Mouse (Mus musculus): ENCODE measurements around the gene Hivep3. TPM values are rescaled to one million over a fixed set of nuclear protein-coding genes. Genes with fewer than 3 reads are reported as not detected.

Gene Hivep3
- total and polyA plus RNA-seq, 3 experiments, result not detected

- H3K9ac ChIP-seq (ENCODE audit: control insufficient read depth, low read depth, low read length, poor library complexity, severe bottlenecking), result no peak overlapping the region
- H3K4me3 ChIP-seq (ENCODE audit: control insufficient read depth in 1 of 2, insufficient read depth in 1 of 2, low read depth in 2 of 2, low read length in 2 of 2), result no peak overlapping the region
- no peaks in the 10 kb centered on the region for H3K9me3 ChIP-seq (replicated peaks; ENCODE audit: insufficient read depth, low read length)
- TF ChIP-seq USF2 (IDR thresholded peaks at IDR 0.05; ENCODE audit: borderline replicate concordance in 1 of 2, insufficient read depth in 1 of 2, low read depth in 1 of 2, low read length in 2 of 2), result no peak
- TF ChIP-seq TBP (IDR thresholded peaks at IDR 0.05; ENCODE audit: low read depth, low read length), result no peak
- TF ChIP-seq MAFK (IDR thresholded peaks at IDR 0.05; ENCODE audit: borderline replicate concordance, low read depth, low read length), result no peak
- no peak for TF ChIP-seq SIN3A (IDR thresholded peaks at IDR 0.05; ENCODE audit: low read length)
- TF ChIP-seq HCFC1 (IDR thresholded peaks at IDR 0.05; ENCODE audit: low read depth, low read length), result no peak
- TF ChIP-seq KAT2A (conservative IDR thresholded peaks at IDR 0.05; ENCODE audit: low read depth, low read length), result no peak
- TF ChIP-seq NRF1 (IDR thresholded peaks at IDR 0.05; ENCODE audit: insufficient read depth, low read depth, low read length, poor library complexity, severe bottlenecking), result no peak
- no peak for TF ChIP-seq TCF12 (IDR thresholded peaks at IDR 0.05; ENCODE audit: low read depth, low read length)
- no peak for TF ChIP-seq EP300 (IDR thresholded peaks at IDR 0.05; ENCODE audit: low read depth in 1 of 2, low read length in 2 of 2)
- no peak for TF ChIP-seq GATA1 (IDR thresholded peaks at IDR 0.05; ENCODE audit: low read depth, low read length)
- TF ChIP-seq ZKSCAN1 (IDR thresholded peaks at IDR 0.05; ENCODE audit: low read depth, low read length), result no peak
- TF ChIP-seq UBTF (IDR thresholded peaks at IDR 0.05; ENCODE audit: borderline replicate concordance, insufficient read depth, low read depth, low read length), result no peak
- no peak for TF ChIP-seq JUND (IDR thresholded peaks at IDR 0.05; ENCODE audit: low read depth, low read length)
- TF ChIP-seq ZNF384 (IDR thresholded peaks at IDR 0.05; ENCODE audit: low read depth, low read length), result no peak
- TF ChIP-seq SMC3 (IDR thresholded peaks at IDR 0.05; ENCODE audit: low read depth, low read length), result no peak
- no peak for TF ChIP-seq ZC3H11A (IDR thresholded peaks at IDR 0.05; ENCODE audit: low read depth, low read length)
- TF ChIP-seq POLR2AphosphoS2 (IDR thresholded peaks at IDR 0.05; ENCODE audit: low read length), result no peak
- no peak for TF ChIP-seq POLR2AphosphoS5 (IDR thresholded peaks at IDR 0.05; ENCODE audit: borderline replicate concordance, low read depth, low read length)
- TF ChIP-seq USF1 (IDR thresholded peaks at IDR 0.05; ENCODE audit: low read depth, low read length), result no peak
- no peak for TF ChIP-seq BHLHE40 (IDR thresholded peaks at IDR 0.05; ENCODE audit: borderline replicate concordance, low read depth, low read length)
- no peaks in the 10 kb centered on the region for H3K27me3 ChIP-seq (ENCODE audit: control insufficient read depth in 1 of 2, insufficient read depth in 2 of 2, low read length in 2 of 2)
- no peaks in the 10 kb centered on the region for H3K36me3 ChIP-seq (ENCODE audit: control insufficient read depth in 1 of 2, insufficient read depth in 2 of 2, low read length in 2 of 2)
- H3K79me2 ChIP-seq (ENCODE audit: control insufficient read depth, insufficient read depth, low read length, poor library complexity), result no peaks in the 10 kb centered on the region
- H3K27ac ChIP-seq (ENCODE audit: control insufficient read depth, low read depth, low read length), result no peak overlapping the region
- no peaks in the 10 kb centered on the region for H3K4me1 ChIP-seq (ENCODE audit: control insufficient read depth in 1 of 2, insufficient read depth in 2 of 2, low read length in 2 of 2)
- no peak for DNase-seq (ENCODE audit: low read depth, low spot score)
These were observed 343.7 kb downstream of the Hivep3 start for GRCm38 (mm10) chr4:120077322-120077721.

GRCm38 (mm10) chr4:120082527-120082926 lies 348.9 kb downstream of the Hivep3 start:
- DNase-seq (ENCODE audit: low read depth, low spot score), result no peak
- Histone ChIP-seq H3K27me3 (ENCODE audit: control insufficient read depth in 1 of 2, insufficient read depth in 2 of 2, low read length in 2 of 2) (no peaks in the 10 kb centered on the region), H3K27ac (ENCODE audit: control insufficient read depth, low read depth, low read length) (no peak overlapping the region), H3K36me3 (ENCODE audit: control insufficient read depth in 1 of 2, insufficient read depth in 2 of 2, low read length in 2 of 2) (no peaks in the 10 kb centered on the region), H3K4me1 (ENCODE audit: control insufficient read depth in 1 of 2, insufficient read depth in 2 of 2, low read length in 2 of 2) (no peaks in the 10 kb centered on the region), H3K9me3 (replicated peaks; ENCODE audit: insufficient read depth, low read length) (no peaks in the 10 kb centered on the region), H3K9ac (ENCODE audit: control insufficient read depth, low read depth, low read length, poor library complexity, severe bottlenecking) (no peak overlapping the region), H3K79me2 (ENCODE audit: control insufficient read depth, insufficient read depth, low read length, poor library complexity) (no peaks in the 10 kb centered on the region), H3K4me3 (ENCODE audit: control insufficient read depth in 1 of 2, insufficient read depth in 1 of 2, low read depth in 2 of 2, low read length in 2 of 2) (no peak overlapping the region)
- TF ChIP-seq MYC (IDR thresholded peaks at IDR 0.05; ENCODE audit: low read depth, low read length), result no peak
- no peak for TF ChIP-seq ZMIZ1 (IDR thresholded peaks at IDR 0.05; ENCODE audit: low read depth, low read length)
- TF ChIP-seq TCF12 (IDR thresholded peaks at IDR 0.05; ENCODE audit: low read depth, low read length), result no peak
- TF ChIP-seq MEF2A (IDR thresholded peaks at IDR 0.05; ENCODE audit: extremely low read depth, insufficient replicate concordance, low read depth, low read length, poor library complexity, severe bottlenecking), result no peak
- no peak for TF ChIP-seq ELF1 (IDR thresholded peaks at IDR 0.05; ENCODE audit: low read depth, low read length)
- no peak for TF ChIP-seq MXI1 (IDR thresholded peaks at IDR 0.05; ENCODE audit: low read depth, low read length)
- TF ChIP-seq ZC3H11A (IDR thresholded peaks at IDR 0.05; ENCODE audit: low read depth, low read length), result no peak
- no peak for TF ChIP-seq MYB (IDR thresholded peaks at IDR 0.05; ENCODE audit: low read depth, low read length)
- no peak for TF ChIP-seq SIN3A (IDR thresholded peaks at IDR 0.05; ENCODE audit: low read length)
- TF ChIP-seq MAFK (IDR thresholded peaks at IDR 0.05; ENCODE audit: borderline replicate concordance, low read depth, low read length), result no peak
- no peak for TF ChIP-seq E2F4 (IDR thresholded peaks at IDR 0.05; ENCODE audit: borderline replicate concordance, low read depth, low read length)
- no peak for TF ChIP-seq NRF1 (IDR thresholded peaks at IDR 0.05; ENCODE audit: insufficient read depth, low read depth, low read length, poor library complexity, severe bottlenecking)
- TF ChIP-seq UBTF (IDR thresholded peaks at IDR 0.05; ENCODE audit: borderline replicate concordance, insufficient read depth, low read depth, low read length), result no peak
- TF ChIP-seq TBP (IDR thresholded peaks at IDR 0.05; ENCODE audit: low read depth, low read length), result no peak
- no peak for TF ChIP-seq HCFC1 (IDR thresholded peaks at IDR 0.05; ENCODE audit: low read depth, low read length)
- no peak for TF ChIP-seq CTCF (IDR thresholded peaks at IDR 0.05 in 2 of 3, conservative IDR thresholded peaks at IDR 0.05 in 1 of 3; ENCODE audit: control insufficient read depth in 1 of 3, insufficient read depth in 1 of 3, low read depth in 2 of 3, low read length in 3 of 3, poor library complexity in 1 of 3, severe bottlenecking in 1 of 3)

Data from MEL (cell line).